Mouse (Mus musculus) hindbrain, embryonic 15.5 days (tissue): Measurements from ENCODE around the gene Copz1. TPM values are rescaled to one million over a fixed set of nuclear protein-coding genes. Genes with fewer than 3 reads are reported as not detected.

Experiments used
- ATAC-seq: fragments of 200-750 bp; cut with Nextera tagmentation; 2 replicates; pipeline ENCODE4 v1.8.0; 2017; ENCODE audit warnings: low read depth, moderate number of reproducible peaks, moderate TSS enrichment; ENCODE audit not compliant: low FRiP score
- H3K27ac ChIP-seq: fragments of 300-500 bp; sonication (generic); replicated peaks from 2 replicates; pipeline ENCODE4 v1.5.1; 2015; ENCODE audit warnings: mild to moderate bottlenecking, inconsistent platforms
- H3K27me3 ChIP-seq: fragments of 300-500 bp; sonication (generic); 2 replicates; pipeline ENCODE4 v1.6.1; 2015; ENCODE audit warnings: control low read depth, inconsistent platforms
- H3K36me3 ChIP-seq: fragments of 300-500 bp; sonication (generic); 2 replicates; pipeline ENCODE4 v1.6.1; 2015; ENCODE audit warnings: control low read depth, inconsistent platforms
- H3K4me1 ChIP-seq: fragments of 300-500 bp; sonication (generic); replicated peaks from 2 replicates; pipeline ENCODE4 v1.6.1; 2015; ENCODE audit warnings: control low read depth, inconsistent platforms
- H3K4me2 ChIP-seq: fragments of 300-500 bp; sonication (generic); 2 replicates; pipeline ENCODE4 v1.6.1; 2015; ENCODE audit warnings: moderate library complexity, mild to moderate bottlenecking, inconsistent platforms
- H3K4me3 ChIP-seq: fragments of 300-500 bp; sonication (generic); 2 replicates; pipeline ENCODE4 v1.5.1; 2015; ENCODE audit warnings: mild to moderate bottlenecking, inconsistent platforms
- H3K9ac ChIP-seq: fragments of 300-500 bp; sonication (generic); 2 replicates; pipeline ENCODE4 v1.6.1; 2015; ENCODE audit warnings: inconsistent platforms
- H3K9me3 ChIP-seq: fragments of 300-500 bp; sonication (generic); 2 replicates; pipeline ENCODE4 v1.6.1; 2016; ENCODE audit warnings: control low read depth, inconsistent platforms
- WGBS: fragments of 180-500 bp; shearing (Covaris S2); methylation state at CpG from one replicate; pipeline ENCODE4 v1.1.7; 2015; 5-methylcytosine and 5-hydroxymethylcytosine counted together
- polyA plus RNA-seq: library from polyadenylated mRNA; unstranded; fragments of >200 nt; fragmentation: Nextera tagmentation; extraction: Ambion mirVana; gene quantifications from 2 replicates; pipeline ENCODE4 v1.2.1, GENCODE M21; 2015

Gene Copz1
- polyA plus RNA-seq, 1 experiment from 2014 or later = 208 TPM

GRCm38 (mm10) chr15:103281465-103282205, 9.1 kb downstream of the Copz1 start:
- no peaks in the 10 kb centered on the region for H3K9me3 ChIP-seq
- no peak overlapping the region for H3K4me3 ChIP-seq
- H3K27ac ChIP-seq = no peak overlapping the region
- ATAC-seq = no peak
- no peaks in the 10 kb centered on the region for H3K36me3 ChIP-seq
- H3K4me2 ChIP-seq = no peak overlapping the region
- H3K27me3 ChIP-seq = no peaks in the 10 kb centered on the region
- no peak overlapping the region for H3K9ac ChIP-seq
- peaks cover 24% of the 10 kb centered on the region for H3K4me1 ChIP-seq
- 96% methylated on average over 3 of the region's 3 CpGs for WGBS

- Histone ChIP-seq H3K27ac (no peak overlapping the region), H3K9ac (no peak overlapping the region), H3K27me3 (no peaks in the 10 kb centered on the region), H3K4me3 (no peak overlapping the region), H3K4me2 (no peak overlapping the region), H3K4me1 (peaks cover 17% of the 10 kb centered on the region), H3K9me3 (no peaks in the 10 kb centered on the region), H3K36me3 (no peaks in the 10 kb centered on the region)
- ATAC-seq = no peak
- whole genome bisulfite sequencing = 53% methylated on average over 3 of the region's 3 CpGs
Observed at GRCm38 (mm10) chr15:103284066-103284465, 11.6 kb downstream of the Copz1 start.

GRCm38 (mm10) chr15:103284647-103285046, 12.1 kb downstream of the Copz1 start:
- H3K27ac ChIP-seq = peak overlapping the region; percentile 78
- no peaks in the 10 kb centered on the region for H3K9me3 ChIP-seq
- H3K9ac ChIP-seq = no peak overlapping the region
- H3K27me3 ChIP-seq = no peaks in the 10 kb centered on the region
- no peak for ATAC-seq
- whole genome bisulfite sequencing = 52% methylated on average over 2 of the region's 2 CpGs
- H3K4me1 ChIP-seq = peaks cover 23% of the 10 kb centered on the region
- H3K36me3 ChIP-seq = no peaks in the 10 kb centered on the region
- H3K4me2 ChIP-seq = no peak overlapping the region
- H3K4me3 ChIP-seq = no peak overlapping the region

GRCm38 (mm10) chr15:103285778-103286417, 13.4 kb downstream of the Copz1 start:
- no peak overlapping the region for H3K9ac ChIP-seq
- H3K4me1 ChIP-seq = peaks cover 33% of the 10 kb centered on the region
- peak; percentile 63; the same call in 1 of the 2 replicates for ATAC-seq
- H3K4me3 ChIP-seq = no peak overlapping the region
- no peak overlapping the region for H3K4me2 ChIP-seq
- H3K36me3 ChIP-seq = no peaks in the 10 kb centered on the region
- WGBS = 54% methylated on average over 1 of the region's 1 CpGs
- H3K27me3 ChIP-seq = no peaks in the 10 kb centered on the region
- H3K27ac ChIP-seq = peak overlapping the region; percentile 78
- no peaks in the 10 kb centered on the region for H3K9me3 ChIP-seq

GRCm38 (mm10) chr15:103289600-103289999, 17.1 kb downstream of the Copz1 start:
- Histone ChIP-seq H3K9me3 (no peaks in the 10 kb centered on the region), H3K9ac (no peak overlapping the region), H3K4me3 (no peak overlapping the region), H3K27ac (peak overlapping the region; percentile 53), H3K27me3 (no peaks in the 10 kb centered on the region), H3K4me1 (peaks cover 35% of the 10 kb centered on the region), H3K4me2 (no peak overlapping the region), H3K36me3 (peaks cover 18% of the 10 kb centered on the region)
- WGBS = 29% methylated on average over 5 of the region's 5 CpGs
- ATAC-seq = no peak

- Histone ChIP-seq H3K27ac (0 out of 2 replicates have a peak overlapping the region, but pooled peaks have one; percentile 7), H3K9ac (no peak overlapping the region), H3K4me3 (no peak overlapping the region), H3K9me3 (no peaks in the 10 kb centered on the region), H3K4me1 (peaks cover 30% of the 10 kb centered on the region), H3K27me3 (no peaks in the 10 kb centered on the region), H3K4me2 (no peak overlapping the region), H3K36me3 (peaks cover 18% of the 10 kb centered on the region)
- WGBS = 81% methylated on average over 6 of the region's 6 CpGs
- no peak for ATAC-seq
Observed at GRCm38 (mm10) chr15:103290417-103290816, 17.9 kb downstream of the Copz1 start.

GRCm38 (mm10) chr15:103290843-103291242, 18.3 kb downstream of the Copz1 start:
- Histone ChIP-seq H3K27me3 (no peaks in the 10 kb centered on the region), H3K4me3 (no peak overlapping the region), H3K36me3 (peaks cover 18% of the 10 kb centered on the region), H3K27ac (0 out of 2 replicates have a peak overlapping the region, but pooled peaks have one; percentile 7), H3K9ac (no peak overlapping the region), H3K9me3 (no peaks in the 10 kb centered on the region), H3K4me2 (no peak overlapping the region), H3K4me1 (peaks cover 28% of the 10 kb centered on the region)
- peak; percentile 47; the same call in 1 of the 2 replicates for ATAC-seq
- WGBS = 83% methylated on average over 9 of the region's 9 CpGs

GRCm38 (mm10) chr15:103292673-103293345, 20.3 kb downstream of the Copz1 start:
- no peak overlapping the region for H3K4me2 ChIP-seq
- no peak for ATAC-seq
- H3K27ac ChIP-seq = 0 out of 2 replicates have a peak overlapping the region, but pooled peaks have one; percentile 31
- peaks cover 18% of the 10 kb centered on the region for H3K36me3 ChIP-seq
- H3K9ac ChIP-seq = no peak overlapping the region
- 80% methylated on average over 4 of the region's 4 CpGs for WGBS
- H3K27me3 ChIP-seq = no peaks in the 10 kb centered on the region
- peaks cover 41% of the 10 kb centered on the region for H3K4me1 ChIP-seq
- no peaks in the 10 kb centered on the region for H3K9me3 ChIP-seq
- no peak overlapping the region for H3K4me3 ChIP-seq

GRCm38 (mm10) chr15:103293375-103293774, 20.9 kb downstream of the Copz1 start:
- Histone ChIP-seq H3K4me3 (no peak overlapping the region), H3K9ac (no peak overlapping the region), H3K4me1 (peaks cover 47% of the 10 kb centered on the region), H3K27me3 (no peaks in the 10 kb centered on the region), H3K9me3 (no peaks in the 10 kb centered on the region), H3K36me3 (peaks cover 18% of the 10 kb centered on the region), H3K4me2 (no peak overlapping the region), H3K27ac (no peak overlapping the region)
- 99% methylated on average over 2 of the region's 2 CpGs for WGBS
- no peak for ATAC-seq

- Histone ChIP-seq H3K9ac (no peak overlapping the region), H3K27ac (no peak overlapping the region), H3K4me3 (no peak overlapping the region), H3K36me3 (peaks cover 18% of the 10 kb centered on the region), H3K4me2 (no peak overlapping the region), H3K9me3 (no peaks in the 10 kb centered on the region), H3K27me3 (no peaks in the 10 kb centered on the region), H3K4me1 (peaks cover 50% of the 10 kb centered on the region)
- WGBS = 86% methylated on average over 2 of the region's 2 CpGs
- ATAC-seq = no peak
Observed at GRCm38 (mm10) chr15:103294649-103295048, 22.1 kb downstream of the Copz1 start.

GRCm38 (mm10) chr15:103295851-103296250, 23.3 kb downstream of the Copz1 start:
- no peak overlapping the region for H3K9ac ChIP-seq
- H3K9me3 ChIP-seq = no peaks in the 10 kb centered on the region
- no peaks in the 10 kb centered on the region for H3K27me3 ChIP-seq
- WGBS = 14% methylated on average over 5 of the region's 5 CpGs
- H3K4me3 ChIP-seq = no peak overlapping the region
- peaks cover 18% of the 10 kb centered on the region for H3K36me3 ChIP-seq
- ATAC-seq = no peak
- H3K4me2 ChIP-seq = no peak overlapping the region
- H3K4me1 ChIP-seq = peaks cover 53% of the 10 kb centered on the region
- peak overlapping the region; percentile 97 for H3K27ac ChIP-seq

- Histone ChIP-seq H3K36me3 (peaks cover 12% of the 10 kb centered on the region), H3K4me1 (peaks cover 65% of the 10 kb centered on the region), H3K27ac (peak overlapping the region; percentile 97), H3K4me3 (no peak overlapping the region), H3K9ac (0 out of 2 replicates have a peak overlapping the region, but pooled peaks have one; percentile 1), H3K4me2 (no peak overlapping the region), H3K9me3 (no peaks in the 10 kb centered on the region), H3K27me3 (no peaks in the 10 kb centered on the region)
- 23% methylated on average over 6 of the region's 6 CpGs for WGBS
- ATAC-seq = 0 out of 2 replicates have a peak, but pooled peaks have one; percentile 9
Observed at GRCm38 (mm10) chr15:103297313-103297712, 24.8 kb downstream of the Copz1 start.
